In genomic region chr5:148994311-148994705, GRCm38 (mm10) we compare ENCODE assay signal across 9 mouse cellular contexts. TPM values are rescaled to one million over a fixed set of nuclear protein-coding genes. Genes with fewer than 3 reads are reported as not detected.
DNase-seq lines count a peak whose midpoint lies in the region; ATAC-seq and TF ChIP-seq lines count a peak whose summit lies in the region.
"Had no signal": no experiment of that assay in that cellular context is flagged by ENCODE, and none has a peak within 500 bp of the region (broad histone marks: within the 10 kb centered on the region; RNA-seq: fewer than 3 reads in every experiment).

No protein-coding gene starts in this region.

- peak overlapping the region; percentile 86 for H3K27ac ChIP-seq in heart, postnatal 0 days (ENCODE audit: low read depth)
- peak overlapping the region; percentile 84 for H3K27ac ChIP-seq in brown adipose tissue, adult 24 weeks (replicated peaks; ENCODE audit: low read depth, low read length)
- H3K27ac ChIP-seq in hindbrain, embryonic 13.5 days, result peak overlapping the region; percentile 94
- H3K27ac ChIP-seq in midbrain, embryonic 12.5 days (replicated peaks), result peak overlapping the region; percentile 92

- WGBS in heart, postnatal 0 days, result 68% methylated on average over 7 of the region's 7 CpGs
- 36% methylated on average over 7 of the region's 7 CpGs for whole genome bisulfite sequencing in hindbrain, embryonic 13.5 days
- 63% methylated on average over 7 of the region's 7 CpGs for WGBS in midbrain, embryonic 12.5 days

- H3K4me2 ChIP-seq in heart, postnatal 0 days (ENCODE audit: low read depth, low read length), result peak overlapping the region; percentile 73
- H3K4me2 ChIP-seq in hindbrain, embryonic 13.5 days, result peak overlapping the region; percentile 74
- H3K4me2 ChIP-seq in midbrain, embryonic 12.5 days (replicated peaks), result peak overlapping the region; percentile 80

- no peak for DNase-seq in heart, postnatal 0 days (ENCODE audit: low spot score)
- DNase-seq in heart, postnatal 25 days (ENCODE audit: low spot score), result no peak
- no peak for DNase-seq in adrenal gland, adult 18-20 months (ENCODE audit: low spot score in 2 of 2)
- DNase-seq in frontal cortex, postnatal 14 days (ENCODE audit: low spot score in 2 of 2), result no peak
- DNase-seq in embryo, embryonic 10.5 days (ENCODE audit: low spot score), result no peak

- H3K4me1 ChIP-seq in heart, postnatal 0 days (ENCODE audit: control insufficient read depth, insufficient read depth), result peaks cover 19% of the 10 kb centered on the region; the same call in 1 of the 2 replicates
- peaks cover 8% of the 10 kb centered on the region for H3K4me1 ChIP-seq in brown adipose tissue, adult 24 weeks (ENCODE audit: control insufficient read depth, insufficient read depth, insufficient read length, low read length)
- H3K4me1 ChIP-seq in hindbrain, embryonic 13.5 days (replicated peaks), result peaks cover 24% of the 10 kb centered on the region
- H3K4me1 ChIP-seq in midbrain, embryonic 12.5 days, result peaks cover 24% of the 10 kb centered on the region

- H3K36me3 ChIP-seq in heart, postnatal 0 days (replicated peaks; ENCODE audit: control insufficient read depth, insufficient read depth, low read length), result no peaks in the 10 kb centered on the region
- H3K36me3 ChIP-seq in hindbrain, embryonic 13.5 days, result no peaks in the 10 kb centered on the region
- no peaks in the 10 kb centered on the region for H3K36me3 ChIP-seq in midbrain, embryonic 12.5 days

- intact Hi-C loops in heart, postnatal 25 days (cut with DNase I), result loop anchor here (5.0 to 10.0 kb wide), 2 partner anchors 37 to 190 kb away; partner anchors contain the start of genes Hmgb1 and Uspl1

- no peak for TF ChIP-seq EP300 in heart, postnatal 0 days (IDR thresholded peaks at IDR 0.05; ENCODE audit: low read depth)

- peak overlapping the region; percentile 66 for H3K9ac ChIP-seq in heart, postnatal 0 days (replicated peaks; ENCODE audit: low read depth, low read length)
- H3K9ac ChIP-seq in hindbrain, embryonic 13.5 days, result peak overlapping the region; percentile 80
- H3K9ac ChIP-seq in midbrain, embryonic 12.5 days (replicated peaks), result peak overlapping the region; percentile 68

- H3K27me3 ChIP-seq in heart, postnatal 0 days (ENCODE audit: control insufficient read depth, insufficient read depth, low read length), result no peaks in the 10 kb centered on the region
- H3K27me3 ChIP-seq in hindbrain, embryonic 13.5 days, result no peaks in the 10 kb centered on the region
- H3K27me3 ChIP-seq in midbrain, embryonic 12.5 days, result no peaks in the 10 kb centered on the region

- H3K9me3 ChIP-seq in heart, postnatal 0 days (replicated peaks; ENCODE audit: control insufficient read depth, low read length), result 0 out of 2 replicates have a peak, but pooled peaks cover 3% of the 10 kb centered on the region
- no peaks in the 10 kb centered on the region; the same call in 1 of the 2 replicates for H3K9me3 ChIP-seq in hindbrain, embryonic 13.5 days
- no peaks in the 10 kb centered on the region for H3K9me3 ChIP-seq in midbrain, embryonic 12.5 days

- no peak for ATAC-seq in heart, postnatal 0 days (ENCODE audit: insufficient read depth, low read depth)
- no peak for ATAC-seq in hindbrain, embryonic 13.5 days (ENCODE audit: low FRiP score)
- peak; percentile 19; the same call in 1 of the 2 replicates for ATAC-seq in midbrain, embryonic 12.5 days (ENCODE audit: low FRiP score, low read depth)

- TF ChIP-seq CTCF in heart, postnatal 0 days (IDR thresholded peaks at IDR 0.05; ENCODE audit: low read depth), result no peak

- peak overlapping the region; percentile 52 for H3K4me3 ChIP-seq in heart, postnatal 0 days (ENCODE audit: low read depth, low read length)
- H3K4me3 ChIP-seq in brown adipose tissue, adult 24 weeks (ENCODE audit: insufficient read depth, low read depth, low read length), result peak overlapping the region; percentile 68
- peak overlapping the region; percentile 52 for H3K4me3 ChIP-seq in hindbrain, embryonic 13.5 days
- peak overlapping the region; percentile 54 for H3K4me3 ChIP-seq in midbrain, embryonic 12.5 days

RNA-seq across cellular contexts. Expression of gene Gm42791, which starts 0.6 kb away (rescaled TPM):
- total RNA-seq in heart, postnatal 0 days (2014; rRNA removed; ENCODE audit: low replicate concordance), result not detected in 2 replicates
- 1.00 and 2.7 TPM in 2 replicates for polyA plus RNA-seq in heart, postnatal 0 days (2015; fragmentation: Nextera tagmentation; extraction: Ambion mirVana)
- total RNA-seq in heart, postnatal 25 days (2021), result 1 to 10 TPM; 5.8 to 6.2 TPM
- polyA plus RNA-seq in brown adipose tissue, adult 24 weeks (2012; ENCODE audit: insufficient read depth, insufficient read length, missing spikeins), result not detected in 2 replicates
- polyA plus RNA-seq in hindbrain, embryonic 13.5 days (2015; fragmentation: Nextera tagmentation; extraction: Ambion mirVana), result 5.4 and 6.6 TPM in 2 replicates
- 2.0 TPM in 1 of 2 replicates, not detected in the other for polyA plus RNA-seq in midbrain, embryonic 12.5 days (2016; fragmentation: Nextera tagmentation; extraction: Ambion mirVana)
- total RNA-seq in adrenal gland, adult 18-20 months (2021), result 1 to 10 TPM; 3.4 to 8.0 TPM
- total RNA-seq: common myeloid progenitor, adult 5-6 weeks had no signal
